Mouse (Mus musculus) skeletal muscle tissue, postnatal 0 days (tissue): ENCODE data around the gene Exo5. TPM values are rescaled to one million over a fixed set of nuclear protein-coding genes. Genes with fewer than 3 reads are reported as not detected.

Source experiments
- microRNA-seq, 2 experiments: library from miRNA; unstranded; fragments of <30 nt; microRNA quantifications; one replicate each; pipeline ENCODE4; 2016
- polyA plus RNA-seq: library from polyadenylated mRNA; unstranded; fragments of >200 nt; fragmentation: Nextera tagmentation; extraction: Ambion mirVana; gene quantifications from 2 replicates; pipeline ENCODE4 v1.2.1, GENCODE M21; 2015

The Exo5 gene
- 6.6 and 7.2 TPM in 2 replicates for polyA plus RNA-seq

GRCm38 (mm10) chr4:120924554-120925299 lies at the start of gene Exo5:
TSS of gene Exo5 (minus strand) at chr4:120925017.

GRCm38 (mm10) chr4:120951428-120951973 lies 26.7 kb upstream of the Exo5 start, which contains the start of gene Zfp69:
TSS of gene Zfp69 (minus strand) at chr4:120951699.

Small RNA genes lying within 50 kb of the gene (microRNA-seq; reads per million reads assigned to microRNA genes)
- gene Mir7015: 0 reads per million in 2 experiments

Other genes with a start within 250 kb of the Exo5 start
- 8.2 and 11.8 TPM in 2 replicates for gene Kcnq4, start 176.4 kb downstream of the Exo5 start, polyA plus RNA-seq
- gene Nfyc, start 93.4 kb downstream of the Exo5 start, polyA plus RNA-seq: 59.8 and 62.3 TPM in 2 replicates
- 0.09 and 0.17 TPM in 2 replicates for gene Rims3, start 70.2 kb downstream of the Exo5 start, polyA plus RNA-seq
- gene Zfp69, start 26.7 kb upstream of the Exo5 start, polyA plus RNA-seq: 2.0 and 2.1 TPM in 2 replicates
- gene Smap2, start 92.2 kb upstream of the Exo5 start, polyA plus RNA-seq: 6.8 and 8.8 TPM in 2 replicates
- 1.6 and 5.5 TPM in 2 replicates for gene Col9a2, start 114.4 kb upstream of the Exo5 start, polyA plus RNA-seq
- gene Zmpste24, start 173.2 kb upstream of the Exo5 start, polyA plus RNA-seq: 15.9 and 18.5 TPM in 2 replicates
- not detected in 2 replicates for gene Tmco2, start 184.2 kb upstream of the Exo5 start, polyA plus RNA-seq